ENCODE assay signal across 11 mouse cellular contexts in genomic region chr2:33179171-33179929, GRCm38 (mm10). TPM values are rescaled to one million over a fixed set of nuclear protein-coding genes. Genes with fewer than 3 reads are reported as not detected.
DNase-seq lines count a peak whose midpoint lies in the region; ATAC-seq and TF ChIP-seq lines count a peak whose summit lies in the region.
"Had no signal": no experiment of that assay in that cellular context is flagged by ENCODE, and none has a peak within 500 bp of the region (broad histone marks: within the 10 kb centered on the region; RNA-seq: fewer than 3 reads in every experiment).

No protein-coding gene starts in this region.

- 77% methylated on average over 14 of the region's 14 CpGs for WGBS in liver, embryonic 11.5 days
- WGBS in liver, postnatal 0 days (ENCODE audit: insufficient replicate concordance) = 78% methylated on average over 14 of the region's 14 CpGs
- 74% methylated on average over 14 of the region's 14 CpGs for WGBS in intestine, embryonic 16.5 days
- 74% methylated on average over 14 of the region's 14 CpGs for WGBS in stomach, embryonic 16.5 days

- TF ChIP-seq CTCF in gastrocnemius, adult 2 months (IDR thresholded peaks at IDR 0.05) = no peak
- TF ChIP-seq CTCF in liver, postnatal 0 days (IDR thresholded peaks at IDR 0.05; ENCODE audit: low read depth) = no peak

- no peak for ATAC-seq in liver, embryonic 11.5 days (replicated peaks; ENCODE audit: low FRiP score)
- no peak for ATAC-seq in liver, postnatal 0 days
- ATAC-seq in intestine, embryonic 16.5 days = no peak
- ATAC-seq in stomach, embryonic 16.5 days (ENCODE audit: insufficient read depth, low FRiP score) = no peak

- no peak for TF ChIP-seq EP300 in liver, postnatal 0 days (IDR thresholded peaks at IDR 0.05; ENCODE audit: low read depth)

- intact Hi-C loops in gastrocnemius, adult 2 months (cut with DNase I) = loop anchor here (5.0 kb wide), 1 partner anchor 38 kb away; the partner anchor contains the start of gene Angptl2

- H3K27ac ChIP-seq in gastrocnemius, adult 2 months = peak overlapping the region; percentile 90
- H3K27ac ChIP-seq in liver, embryonic 11.5 days (ENCODE audit: low read depth, low read length) = 0 out of 2 replicates have a peak overlapping the region, but pooled peaks have one; percentile 19
- no peak overlapping the region for H3K27ac ChIP-seq in liver, postnatal 0 days (ENCODE audit: low read depth)
- peak overlapping the region; percentile 82 for H3K27ac ChIP-seq in intestine, embryonic 16.5 days (ENCODE audit: low read length)
- H3K27ac ChIP-seq in stomach, embryonic 16.5 days (ENCODE audit: low read length) = peak overlapping the region; percentile 69

- no peaks in the 10 kb centered on the region for H3K36me3 ChIP-seq in liver, embryonic 11.5 days (ENCODE audit: control insufficient read depth, insufficient read depth, low read length)
- H3K36me3 ChIP-seq in liver, postnatal 0 days (replicated peaks; ENCODE audit: insufficient read depth, low read length) = no peaks in the 10 kb centered on the region
- H3K36me3 ChIP-seq in intestine, embryonic 16.5 days (ENCODE audit: control insufficient read depth, insufficient read depth, low read length) = no peaks in the 10 kb centered on the region
- H3K36me3 ChIP-seq in stomach, embryonic 16.5 days (ENCODE audit: control insufficient read depth, insufficient read depth, low read length) = no peaks in the 10 kb centered on the region

- H3K9ac ChIP-seq in liver, embryonic 11.5 days (ENCODE audit: low read depth, low read length) = no peak overlapping the region
- H3K9ac ChIP-seq in liver, postnatal 0 days (replicated peaks) = no peak overlapping the region
- peak overlapping the region; percentile 45; the same call in 1 of the 2 replicates for H3K9ac ChIP-seq in intestine, embryonic 16.5 days (ENCODE audit: low read depth, low read length)
- H3K9ac ChIP-seq in stomach, embryonic 16.5 days (ENCODE audit: low read length) = 0 out of 2 replicates have a peak overlapping the region, but pooled peaks have one; percentile 25

- H3K4me1 ChIP-seq in liver, embryonic 11.5 days (replicated peaks; ENCODE audit: control insufficient read depth, insufficient read depth, low read length) = peaks cover 8% of the 10 kb centered on the region
- peaks cover 14% of the 10 kb centered on the region; the same call in 1 of the 2 replicates for H3K4me1 ChIP-seq in liver, postnatal 0 days (ENCODE audit: insufficient read depth)
- H3K4me1 ChIP-seq in intestine, embryonic 16.5 days (ENCODE audit: control insufficient read depth, insufficient read depth, low read length) = peaks cover 34% of the 10 kb centered on the region
- peaks cover 24% of the 10 kb centered on the region for H3K4me1 ChIP-seq in stomach, embryonic 16.5 days (ENCODE audit: control insufficient read depth, insufficient read depth, low read length)

- no peaks in the 10 kb centered on the region for H3K9me3 ChIP-seq in liver, embryonic 11.5 days (ENCODE audit: control insufficient read depth, low read length)
- H3K9me3 ChIP-seq in liver, postnatal 0 days (ENCODE audit: low read length) = no peaks in the 10 kb centered on the region
- no peaks in the 10 kb centered on the region for H3K9me3 ChIP-seq in intestine, embryonic 16.5 days (ENCODE audit: control insufficient read depth, low read length)
- H3K9me3 ChIP-seq in stomach, embryonic 16.5 days (replicated peaks; ENCODE audit: control insufficient read depth, low read length) = no peaks in the 10 kb centered on the region

- H3K4me3 ChIP-seq in gastrocnemius, adult 2 months = no peak overlapping the region
- no peak overlapping the region for H3K4me3 ChIP-seq in liver, embryonic 11.5 days (ENCODE audit: low read depth, low read length)
- H3K4me3 ChIP-seq in liver, postnatal 0 days (ENCODE audit: low read depth, low read length) = no peak overlapping the region
- no peak overlapping the region for H3K4me3 ChIP-seq in intestine, embryonic 16.5 days (ENCODE audit: low read length)
- no peak overlapping the region for H3K4me3 ChIP-seq in stomach, embryonic 16.5 days (replicated peaks; ENCODE audit: low read length)

- H3K4me2 ChIP-seq in liver, embryonic 11.5 days = no peak overlapping the region
- H3K4me2 ChIP-seq in liver, postnatal 0 days (ENCODE audit: low read depth, low read length) = no peak overlapping the region
- H3K4me2 ChIP-seq in intestine, embryonic 16.5 days (ENCODE audit: low read depth, low read length) = no peak overlapping the region
- no peak overlapping the region for H3K4me2 ChIP-seq in stomach, embryonic 16.5 days (ENCODE audit: low read depth, low read length)

- DNase-seq in gastrocnemius, adult 2 months = no peak
- DNase-seq in gastrocnemius, postnatal 4 days (ENCODE audit: low spot score in 2 of 2) = no peak
- DNase-seq in liver, embryonic 11.5 days (ENCODE audit: low spot score) = no peak
- DNase-seq in liver, postnatal 0 days = no peak
- no peak for DNase-seq in cerebellum, postnatal 36 days
- no peak for DNase-seq in left cerebral cortex, adult 9 months (ENCODE audit: low spot score in 2 of 2)
- DNase-seq: B cell, adult 2 months; lung, adult 18-20 months; thymus, postnatal 4 days had no signal

- H3K27me3 ChIP-seq in liver, embryonic 11.5 days (replicated peaks; ENCODE audit: control insufficient read depth, insufficient read depth, low read length) = no peaks in the 10 kb centered on the region; the same call in 1 of the 2 replicates
- H3K27me3 ChIP-seq in liver, postnatal 0 days (ENCODE audit: insufficient read depth, low read length) = no peaks in the 10 kb centered on the region
- no peaks in the 10 kb centered on the region for H3K27me3 ChIP-seq in intestine, embryonic 16.5 days (replicated peaks; ENCODE audit: control insufficient read depth, insufficient read depth, low read length)
- no peaks in the 10 kb centered on the region for H3K27me3 ChIP-seq in stomach, embryonic 16.5 days (ENCODE audit: control insufficient read depth, insufficient read depth, low read length)

RNA-seq across cellular contexts. Expression of gene Angptl2, which starts 36.5 kb away (rescaled TPM):
- total RNA-seq in gastrocnemius, adult 2 months (2021) = 10 to 100 TPM; 20.6 to 47.1 TPM
- total RNA-seq in gastrocnemius, postnatal 4 days (2021) = 100 to 1,000 TPM; 356 to 404 TPM
- 11.3 and 12.2 TPM in 2 replicates for polyA plus RNA-seq in liver, embryonic 11.5 days (2014; fragmentation: Nextera tagmentation; extraction: Ambion mirVana)
- polyA plus RNA-seq in liver, postnatal 0 days (2015; fragmentation: Nextera tagmentation; extraction: Ambion mirVana) = 3.8 and 4.4 TPM in 2 replicates
- polyA plus RNA-seq in intestine, embryonic 16.5 days (2015; fragmentation: Nextera tagmentation; extraction: Ambion mirVana) = 41.6 and 42.9 TPM in 2 replicates
- 59.5 and 69.6 TPM in 2 replicates for polyA plus RNA-seq in stomach, embryonic 16.5 days (2015; fragmentation: Nextera tagmentation; extraction: Ambion mirVana)

RNA-seq across cellular contexts. Expression of gene Garnl3, which starts 47.9 kb away (rescaled TPM):
- total RNA-seq in gastrocnemius, adult 2 months (2021) = under 1 TPM; 0.31 to 0.89 TPM
- 1 to 10 TPM; 7.5 to 8.4 TPM for total RNA-seq in gastrocnemius, postnatal 4 days (2021)
- polyA plus RNA-seq in liver, embryonic 11.5 days (2014; fragmentation: Nextera tagmentation; extraction: Ambion mirVana) = 4.4 and 4.6 TPM in 2 replicates
- polyA plus RNA-seq in liver, postnatal 0 days (2015; fragmentation: Nextera tagmentation; extraction: Ambion mirVana) = 0.40 and 0.50 TPM in 2 replicates
- 8.7 and 10.2 TPM in 2 replicates for polyA plus RNA-seq in intestine, embryonic 16.5 days (2015; fragmentation: Nextera tagmentation; extraction: Ambion mirVana)
- polyA plus RNA-seq in stomach, embryonic 16.5 days (2015; fragmentation: Nextera tagmentation; extraction: Ambion mirVana) = 14.1 and 16.6 TPM in 2 replicates

Comparison
In these comparisons a context has a peak if more than half of its experiments do, and no peak if none do; other contexts are left out.
1. H3K9ac ChIP-seq: peak in intestine, embryonic 16.5 days (single experiment) and stomach, embryonic 16.5 days (single experiment); none in liver, embryonic 11.5 days (single experiment) and liver, postnatal 0 days (single experiment).